Comparison of ENCODE assay signal across 19 mouse cellular contexts in genomic region chr4:81970472-81970871, GRCm38 (mm10).
DNase-seq lines count a peak whose midpoint lies in the region; ATAC-seq and TF ChIP-seq lines count a peak whose summit lies in the region.
"Had no signal": no experiment of that assay in that cellular context is flagged by ENCODE, and none has a peak within 500 bp of the region (broad histone marks: within the 10 kb centered on the region; RNA-seq: fewer than 3 reads in every experiment).

No protein-coding gene starts in this region.

- ATAC-seq in granulocyte monocyte progenitor cell, adult 5-6 weeks (replicated peaks; ENCODE audit: poor library complexity, severe bottlenecking) = peak; percentile 59
- ATAC-seq: forebrain, embryonic 15.5 days had no signal

- no peaks in the 10 kb centered on the region for H3K79me2 ChIP-seq in C2C12 (ENCODE audit: control insufficient read depth, insufficient read depth)

- no peak overlapping the region for H3K4me3 ChIP-seq in C2C12 (ENCODE audit: insufficient read depth, poor library complexity, severe bottlenecking)
- H3K4me3 ChIP-seq in layer of hippocampus, adult 2 months = no peak overlapping the region
- H3K4me3 ChIP-seq: embryonic facial prominence, embryonic 12.5 days; forebrain, embryonic 15.5 days; heart, embryonic 13.5 days; lung, embryonic 15.5 days; midbrain, embryonic 10.5 days had no signal

- H3ac ChIP-seq in C2C12 (ENCODE audit: control insufficient read depth, insufficient read length, low read depth) = no peak overlapping the region

- no peak overlapping the region for H3K27ac ChIP-seq in layer of hippocampus, adult 2 months
- H3K27ac ChIP-seq: embryonic facial prominence, embryonic 12.5 days; forebrain, embryonic 15.5 days; heart, embryonic 13.5 days; hindbrain, embryonic 14.5 days; lung, embryonic 15.5 days; midbrain, embryonic 10.5 days had no signal

- H3K79me3 ChIP-seq in C2C12 (ENCODE audit: low read depth) = no peaks in the 10 kb centered on the region

- H3K36me3 ChIP-seq in C2C12 (ENCODE audit: control insufficient read depth, insufficient read depth) = no peaks in the 10 kb centered on the region
- H3K36me3 ChIP-seq: embryonic facial prominence, embryonic 12.5 days; forebrain, embryonic 15.5 days; heart, embryonic 13.5 days; lung, embryonic 15.5 days; midbrain, embryonic 10.5 days had no signal

- TF ChIP-seq POLR2A in brain, embryonic 14.5 days (IDR thresholded peaks at IDR 0.05; ENCODE audit: borderline replicate concordance, extremely low read depth, insufficient read depth, insufficient read length, poor library complexity, severe bottlenecking) = no peak

- peak; percentile 18 for DNase-seq in heart, adult 8-10 months (ENCODE audit: low spot score)
- DNase-seq in heart, postnatal 4 days = no peak
- DNase-seq in brain, embryonic 14.5 days (ENCODE audit: low read depth) = peak; percentile 5
- no peak for DNase-seq in c-Kit-positive CD71-positive TER-119-positive erythroid progenitor cells, embryonic 14.5 days (ENCODE audit: low spot score)
- DNase-seq in layer of hippocampus, adult 2 months (ENCODE audit: low spot score in 2 of 2) = no peak
- no peak for DNase-seq in spleen, adult 18-20 months
- DNase-seq: cerebellum, postnatal 36 days; kidney, adult 11 months; kidney, postnatal 4 days; right cerebral cortex, postnatal 14 days; thymus, adult 18-20 months had no signal

- no peaks in the 10 kb centered on the region for H3K27me3 ChIP-seq in C2C12 (ENCODE audit: control insufficient read depth, insufficient read depth, insufficient read length)
- H3K27me3 ChIP-seq: embryonic facial prominence, embryonic 12.5 days; forebrain, embryonic 15.5 days; heart, embryonic 13.5 days; lung, embryonic 15.5 days had no signal

- TF ChIP-seq CTCF in C2C12 (IDR thresholded peaks at IDR 0.05; ENCODE audit: control insufficient read depth, insufficient read depth, insufficient read length) = no peak
- no peak for TF ChIP-seq CTCF in brain, embryonic 14.5 days (IDR thresholded peaks at IDR 0.05; ENCODE audit: borderline replicate concordance, extremely low read depth, insufficient read depth, insufficient read length)
- TF ChIP-seq CTCF in layer of hippocampus, adult 2 months (conservative IDR thresholded peaks at IDR 0.05) = no peak

TF ChIP-seq in C2C12, 6 proteins besides CTCF, POLR2A, EP300 and RAD21:
- TF ChIP-seq MYOG (IDR thresholded peaks at IDR 0.05; ENCODE audit: control insufficient read depth, extremely low read depth, insufficient read length) = no peak
- peak; percentile 5 for TF ChIP-seq FOSL1 (IDR thresholded peaks at IDR 0.05; ENCODE audit: insufficient read depth, low read length, poor library complexity, severe bottlenecking)
- TF ChIP-seq CEBPB (IDR thresholded peaks at IDR 0.05; ENCODE audit: low read depth) = peak; percentile 77
- no peak for TF ChIP-seq USF1 (IDR thresholded peaks at IDR 0.05; ENCODE audit: low read depth)
- peak; percentile 76 for TF ChIP-seq MAX (IDR thresholded peaks at IDR 0.05)
- peak; percentile 98 for TF ChIP-seq MYOD1 (IDR thresholded peaks at IDR 0.05; ENCODE audit: control insufficient read depth, insufficient read length, low read depth)
TF ChIP-seq in C2C12: peak in this region for 4.

Comparison
In these comparisons a context has a peak if more than half of its experiments do, and no peak if none do; other contexts are left out.
1. DNase-seq: peak in heart, adult 8-10 months (single experiment) and brain, embryonic 14.5 days (single experiment); none in heart, postnatal 4 days (single experiment), c-Kit-positive CD71-positive TER-119-positive erythroid progenitor cells, embryonic 14.5 days (single experiment), layer of hippocampus, adult 2 months (0 of 2) and spleen, adult 18-20 months (0 of 2).